Mouse (Mus musculus) left cerebral cortex, postnatal 36 days (tissue): ENCODE data around the gene Fryl. TPM values are rescaled to one million over a fixed set of nuclear protein-coding genes. Genes with fewer than 3 reads are reported as not detected.

Experiments
- DNase-seq, 2 experiments: peaks; one replicate each; pipeline ENCODE4 v3.0.0; 2021 to 2022; ENCODE audit warnings: low spot score in 2 of 2, mixed read lengths in 1 of 2
- intact Hi-C: fragments of 180-260 bp; cut with DNase I; formaldehyde crosslinking; loops from one replicate; pipeline ENCODE4 v1.15.1; 2025
- total RNA-seq, 2 experiments: library from RNA; stranded (reverse); gene quantifications; 2 replicates each; pipeline ENCODE4 v1.2.3; 2021

The Fryl gene
- total RNA-seq, 2 experiments from 2014 or later: 48.6 to 80.3 TPM

DNA sequence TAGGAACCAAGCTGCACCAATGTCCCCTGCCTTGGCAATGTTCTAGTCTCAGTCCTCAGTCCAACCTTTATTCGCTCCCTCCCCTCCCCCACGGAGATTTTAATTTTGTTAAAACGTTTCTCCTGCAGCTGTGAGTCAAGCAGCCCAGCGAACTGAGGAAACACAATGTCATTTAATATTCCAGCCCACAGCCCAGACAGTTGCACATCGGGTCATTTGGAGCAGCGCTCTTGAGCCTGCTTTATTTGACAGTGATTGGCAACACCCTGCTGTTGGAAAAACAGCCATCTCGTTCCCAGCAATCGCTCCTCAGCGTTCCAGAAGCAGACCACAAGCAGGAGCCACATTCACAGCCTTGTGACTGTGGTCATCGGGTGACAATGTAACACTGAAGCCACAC is 261.0 kb downstream of the Fryl start:
- no peak for DNase-seq
- intact Hi-C loops: no loop called here

DNA sequence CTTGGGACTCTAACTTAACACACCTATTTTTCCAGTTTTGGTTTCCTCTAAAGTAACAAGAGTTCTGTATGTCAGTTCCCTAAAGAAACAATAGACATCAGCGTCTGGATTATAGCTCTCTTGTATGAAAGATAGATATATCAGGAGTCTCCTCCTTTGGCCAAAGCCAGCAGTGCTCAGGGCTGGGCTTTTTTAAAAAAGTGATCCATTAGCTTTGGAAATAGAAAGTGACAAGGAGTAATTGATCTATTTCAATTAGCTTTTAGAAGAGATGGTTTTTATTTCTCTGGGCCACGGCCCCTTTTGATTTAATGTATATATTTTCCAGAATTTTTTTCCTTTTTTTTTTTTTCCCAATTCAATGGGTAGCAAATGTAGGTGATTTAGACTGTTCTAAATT is 261.5 kb downstream of the Fryl start:
- no peak for DNase-seq
- intact Hi-C loops: no loop called here

DNA sequence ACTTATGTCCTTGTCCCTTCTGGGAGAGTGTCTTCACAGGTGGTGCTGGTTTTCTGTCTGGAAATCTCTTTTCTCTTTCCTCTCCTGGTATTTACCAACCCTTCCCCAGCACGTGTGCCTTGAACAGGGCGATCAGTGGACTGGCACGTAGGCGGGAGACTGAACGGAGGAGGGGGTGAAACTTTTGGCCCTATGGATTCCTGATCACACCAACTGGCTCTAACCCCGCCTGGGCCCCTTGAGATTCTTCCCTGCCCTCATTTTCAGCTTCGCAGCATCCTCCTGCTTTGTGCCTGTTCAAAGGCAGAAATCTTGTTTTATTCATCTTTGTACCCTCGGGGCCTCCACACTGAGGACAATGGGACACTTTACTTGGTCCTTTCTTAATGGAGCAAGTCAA is 262.0 kb downstream of the Fryl start:
- intact Hi-C loops: no loop called here
- DNase-seq: no peak

DNA sequence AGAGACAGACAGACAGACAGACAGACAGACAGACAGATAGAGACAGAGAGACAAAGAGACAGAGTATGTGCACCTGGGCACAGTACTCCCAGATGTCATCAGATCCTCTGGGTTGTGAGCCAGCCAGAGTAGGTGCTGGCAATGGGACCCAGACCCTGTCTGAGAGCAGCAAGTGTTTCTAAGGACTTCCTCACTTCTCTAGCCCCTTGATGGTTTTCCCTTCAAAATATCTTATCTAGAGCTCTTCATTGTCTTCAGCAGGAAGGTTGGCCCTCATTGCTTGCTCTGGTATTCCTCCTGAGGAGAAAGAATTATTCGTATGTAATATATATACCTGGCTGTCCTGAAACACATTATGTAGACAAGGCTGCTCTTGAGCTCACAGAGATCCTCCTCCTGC is 263.9 kb downstream of the Fryl start:
- intact Hi-C loops: no loop called here
- no peak for DNase-seq

DNA sequence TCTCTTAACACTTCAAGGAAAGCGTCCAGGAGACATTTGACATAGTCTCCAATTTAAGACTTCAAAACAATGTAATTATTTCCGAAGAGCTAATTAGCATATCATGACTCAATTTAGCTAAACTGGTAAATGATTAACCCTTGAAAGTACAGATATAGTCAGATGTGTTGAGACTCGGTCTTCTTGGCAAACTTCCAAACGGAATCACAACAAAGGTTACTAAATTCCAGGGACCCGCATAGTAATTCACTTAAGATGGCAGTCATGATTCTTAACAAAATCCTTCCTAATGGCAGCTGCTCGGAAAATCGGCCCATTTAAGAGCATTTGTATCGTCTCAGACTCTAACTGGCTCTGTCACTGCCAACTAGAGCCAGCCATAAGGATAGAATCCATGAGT is 266.7 kb downstream of the Fryl start:
- DNase-seq: no peak
- intact Hi-C loops: no loop called here

DNA sequence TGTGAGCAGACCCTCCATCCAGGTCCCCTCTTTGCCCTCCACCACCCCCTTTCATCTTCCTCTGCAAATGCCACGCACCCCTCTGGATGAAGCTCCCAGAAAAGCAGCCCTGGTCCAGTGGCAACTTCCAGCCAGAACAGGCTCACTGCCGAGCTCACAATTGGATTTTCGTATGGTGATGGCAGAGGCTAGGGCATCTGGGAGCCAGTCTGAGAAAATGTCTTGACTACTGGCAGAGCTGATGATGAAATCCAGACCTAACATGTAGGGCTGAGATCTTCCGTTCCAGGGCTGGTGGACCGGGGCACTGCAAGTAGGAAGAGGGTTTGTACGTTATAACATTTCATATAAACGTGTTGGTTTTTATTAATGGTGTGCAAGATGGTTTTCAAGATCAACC is 268.6 kb downstream of the Fryl start:
- no peak for DNase-seq
- intact Hi-C loops: no loop called here

DNA sequence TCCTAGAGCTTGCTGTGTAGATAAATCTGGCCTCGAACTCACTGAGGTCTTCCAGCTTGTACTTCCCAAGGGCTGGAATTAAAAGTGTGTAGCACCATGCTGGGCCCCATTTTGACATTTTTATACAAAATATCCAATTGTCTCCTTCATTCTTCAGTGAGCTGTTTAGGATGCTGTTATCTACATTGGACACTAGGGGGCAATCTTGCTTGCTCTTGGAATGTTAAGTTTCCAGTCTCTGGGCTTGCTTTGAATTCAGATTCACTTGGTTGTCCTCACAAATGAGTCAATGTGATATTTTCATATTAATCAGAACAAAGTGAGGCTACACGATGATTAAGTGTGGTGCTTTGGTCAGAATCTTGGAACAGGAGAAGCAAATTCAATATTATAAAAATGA is 272.3 kb downstream of the Fryl start:
- intact Hi-C loops: loop anchor here (1.0 to 5.0 kb wide), 2 partner anchors 87 to 398 kb away; no protein-coding TSS in a partner anchor

DNA sequence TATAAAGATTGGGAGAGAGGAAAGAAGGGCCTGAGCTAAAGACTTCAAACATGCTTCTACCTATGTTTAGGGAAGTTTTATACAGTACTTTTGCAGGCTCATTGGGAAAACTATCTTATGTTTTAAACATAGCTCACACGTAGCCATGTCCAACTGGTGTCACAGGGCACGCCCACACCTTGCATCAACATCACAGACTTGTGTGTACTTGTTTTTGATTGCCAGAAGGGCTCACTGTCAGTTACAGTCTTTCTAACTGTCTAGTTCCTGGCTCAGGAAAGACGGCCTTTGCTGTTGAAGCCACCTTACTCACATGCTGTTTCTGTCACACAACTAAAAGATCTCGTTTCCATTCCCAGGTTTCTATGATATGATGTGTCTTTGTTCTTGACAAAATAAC is 279.9 kb downstream of the Fryl start:
- intact Hi-C loops: no loop called here
- no peak for DNase-seq

More for the DNA sequence above, 272.3 kb downstream of the Fryl start:
- DNase-seq: no peak

DNA sequence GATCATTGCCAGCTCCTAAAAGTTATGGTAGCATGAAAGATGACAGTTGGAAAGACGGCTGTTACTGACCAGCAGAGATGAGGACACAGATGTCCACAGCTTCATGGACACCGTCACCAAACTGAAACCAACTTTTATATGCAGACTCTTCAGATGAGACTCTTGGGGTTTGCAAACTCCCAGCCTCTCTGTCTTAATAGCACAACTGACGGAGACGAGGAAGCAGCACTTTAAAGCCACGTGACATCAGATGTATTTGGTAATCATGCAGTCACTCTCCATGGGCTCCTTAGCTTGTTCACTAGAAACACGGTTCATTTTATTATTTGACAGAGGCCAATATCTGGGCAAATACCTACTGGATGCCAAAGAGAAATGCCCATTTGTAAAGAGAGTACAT is 280.4 kb downstream of the Fryl start:
- intact Hi-C loops: no loop called here
- DNase-seq: no peak

DNA sequence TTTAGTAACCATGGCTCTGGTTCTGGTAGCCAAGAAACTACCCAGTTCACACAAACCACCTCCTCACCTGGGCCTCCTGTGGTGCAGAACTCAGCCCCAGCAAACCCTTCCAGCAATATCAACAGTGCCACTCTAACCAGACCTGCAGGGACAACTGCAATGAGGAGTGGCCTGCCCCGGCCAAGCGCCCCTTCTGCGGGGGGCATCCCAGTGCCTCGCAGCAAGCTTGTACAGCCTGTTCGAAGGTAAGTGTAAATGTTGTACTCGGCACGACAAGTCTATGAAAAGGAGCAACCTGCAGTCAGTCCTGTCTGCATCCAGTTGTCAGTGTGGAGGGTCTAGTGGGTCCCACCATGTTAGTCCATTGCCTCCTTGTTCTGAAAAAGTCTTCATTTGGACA is 281.8 kb downstream of the Fryl start, which contains the start of gene Gm10135:
Gene Gm10135 (minus strand): TSS at position 101 of the 400 bp plus-strand sequence.
- DNase-seq: no peak
- intact Hi-C loops: no loop called here

DNA sequence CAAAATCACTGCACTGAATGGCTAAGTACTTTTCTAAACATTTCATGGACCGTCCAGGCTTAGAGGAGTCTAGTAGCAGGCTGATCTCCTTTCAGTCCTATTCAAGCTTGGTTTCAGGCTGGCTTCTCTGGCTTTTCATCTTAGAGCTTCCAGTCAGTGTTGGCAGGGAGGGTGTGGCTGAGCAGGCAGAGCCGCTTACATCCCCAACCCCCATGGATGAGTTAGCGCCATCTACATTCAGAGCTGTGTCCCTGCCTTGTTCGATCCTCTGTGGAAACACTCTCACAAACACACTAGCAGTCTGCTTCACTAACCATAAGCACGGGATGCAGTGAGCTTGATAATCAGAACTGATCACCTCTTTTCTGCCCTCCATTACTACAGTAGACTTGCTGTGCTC is 283.5 kb downstream of the Fryl start:
- DNase-seq: no peak
- intact Hi-C loops: no loop called here

DNA sequence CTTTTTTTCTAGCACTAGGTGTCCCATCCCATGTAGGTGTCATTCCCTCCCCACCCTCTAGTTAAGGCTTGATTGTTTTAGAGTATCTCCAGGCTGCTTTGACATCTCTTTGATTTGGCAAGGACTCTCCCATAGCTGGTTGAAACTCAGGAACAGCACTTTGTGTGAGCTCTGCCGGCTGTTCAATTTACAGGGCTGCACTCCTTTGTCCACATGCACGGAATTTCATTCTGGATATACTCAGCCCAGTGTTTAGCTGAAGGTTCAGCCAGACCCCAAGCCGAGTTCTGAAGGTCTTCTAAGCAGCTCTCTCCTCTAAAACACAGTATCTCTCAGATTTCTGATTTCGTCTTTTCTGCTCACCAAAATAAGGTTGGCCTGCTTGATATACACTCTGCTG is 284.0 kb downstream of the Fryl start:
- no peak for DNase-seq
- intact Hi-C loops: no loop called here

Other genes starting within 250 kb of the Fryl start
- gene Slc10a4, start 249.7 kb downstream of the Fryl start, total RNA-seq: 1 to 10 TPM; 1.1 to 1.6 TPM
- gene Ociad1, start 36.2 kb upstream of the Fryl start, total RNA-seq: 100 to 1,000 TPM; 448 to 466 TPM
- 100 to 1,000 TPM; 110 to 119 TPM for gene Ociad2, start 84.4 kb upstream of the Fryl start, total RNA-seq
- 1 to 10 TPM; 1.7 to 2.1 TPM for gene Cwh43, start 149.5 kb upstream of the Fryl start, total RNA-seq
- gene Dcun1d4, start 224.4 kb upstream of the Fryl start, total RNA-seq: 100 to 1,000 TPM; 120 to 135 TPM